1 mouse cellular context compared by ENCODE assay signal in the genomic region with DNA sequence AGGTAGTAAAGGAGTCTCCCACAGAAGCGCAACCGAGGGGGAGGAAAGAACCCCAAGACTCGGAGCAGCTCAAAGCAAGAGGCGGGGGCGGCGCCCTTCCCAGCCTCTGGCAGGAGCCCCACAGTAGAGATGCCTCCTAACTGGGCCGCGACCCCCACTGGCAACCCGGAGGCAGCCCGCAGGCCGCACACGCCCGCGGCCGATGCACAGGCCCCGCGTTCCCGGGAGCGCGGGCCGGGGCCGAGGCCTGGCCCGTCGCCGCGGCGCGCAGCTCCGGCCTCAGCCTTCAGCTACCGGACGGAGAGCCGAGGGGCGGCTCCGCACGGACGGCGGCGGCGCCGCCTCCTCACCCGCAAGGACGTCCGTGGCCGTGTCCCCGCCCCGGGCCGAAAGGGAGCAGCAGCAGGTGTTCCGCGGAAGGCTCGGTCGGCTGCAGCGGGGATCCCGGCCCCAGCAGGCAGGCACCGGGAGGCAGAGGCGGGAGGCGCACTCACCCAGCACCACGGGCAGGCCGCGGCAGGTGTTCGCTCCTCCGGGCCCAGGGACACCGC.
TF ChIP-seq lines count a peak whose summit lies in the region.

No protein-coding gene starts in this region.

TF ChIP-seq in CH12.LX, 34 proteins besides CTCF, POLR2A, EP300 and RAD21:
- TF ChIP-seq UBTF (IDR thresholded peaks at IDR 0.05; ENCODE audit: low read depth, low read length): 0 out of 2 replicates have a peak, but pooled peaks have one; percentile 42
- TF ChIP-seq ZKSCAN1 (IDR thresholded peaks at IDR 0.05; ENCODE audit: borderline replicate concordance, low read depth, low read length): no peak
- TF ChIP-seq MAX (IDR thresholded peaks at IDR 0.05; ENCODE audit: low read length): peak; percentile 6; the same call in 1 of the 2 replicates
TF ChIP-seq in CH12.LX: peak in this region for 2.
